9 mouse cellular contexts compared by ENCODE assay signal in genomic region chr7:45654424-45655047, GRCm38 (mm10). TPM values are rescaled to one million over a fixed set of nuclear protein-coding genes. Genes with fewer than 3 reads are reported as not detected.
DNase-seq lines count a peak whose midpoint lies in the region; ATAC-seq and TF ChIP-seq lines count a peak whose summit lies in the region.
"Had no signal": no experiment of that assay in that cellular context is flagged by ENCODE, and none has a peak within 500 bp of the region (broad histone marks: within the 10 kb centered on the region; RNA-seq: fewer than 3 reads in every experiment).

No protein-coding gene starts in this region.

- no peak for ATAC-seq in kidney, postnatal 0 days (replicated peaks; ENCODE audit: low FRiP score, low read depth)
- ATAC-seq in limb, embryonic 15.5 days (ENCODE audit: insufficient number of reproducible peaks, low FRiP score, low TSS enrichment, low read depth), result no peak
- ATAC-seq in stomach, embryonic 14.5 days (ENCODE audit: insufficient number of reproducible peaks, insufficient read depth, low FRiP score, low read depth), result peak; percentile 47; the same call in 1 of the 2 replicates

- H3K27me3 ChIP-seq in kidney, postnatal 0 days (ENCODE audit: insufficient read depth, low read length), result no peaks in the 10 kb centered on the region
- no peaks in the 10 kb centered on the region for H3K27me3 ChIP-seq in forebrain, embryonic 10.5 days (ENCODE audit: poor library complexity, severe bottlenecking)
- H3K27me3 ChIP-seq in limb, embryonic 15.5 days, result no peaks in the 10 kb centered on the region
- no peaks in the 10 kb centered on the region for H3K27me3 ChIP-seq in stomach, embryonic 14.5 days (ENCODE audit: control insufficient read depth, insufficient read depth, low read length)

- no peaks in the 10 kb centered on the region for H3K9me3 ChIP-seq in kidney, postnatal 0 days (replicated peaks; ENCODE audit: low read length)
- H3K9me3 ChIP-seq in forebrain, embryonic 10.5 days, result peaks cover 10% of the 10 kb centered on the region
- no peaks in the 10 kb centered on the region for H3K9me3 ChIP-seq in limb, embryonic 15.5 days
- peaks cover 5% of the 10 kb centered on the region; the same call in 1 of the 2 replicates for H3K9me3 ChIP-seq in stomach, embryonic 14.5 days (ENCODE audit: control insufficient read depth, low read depth, low read length)

- 42% methylated on average over 17 of the region's 17 CpGs for WGBS in kidney, postnatal 0 days
- WGBS in forebrain, embryonic 10.5 days, result 28% methylated on average over 17 of the region's 17 CpGs
- 34% methylated on average over 17 of the region's 17 CpGs for WGBS in limb, embryonic 15.5 days
- 32% methylated on average over 17 of the region's 17 CpGs for WGBS in stomach, embryonic 14.5 days

- no peak for TF ChIP-seq CTCF in kidney, postnatal 0 days (IDR thresholded peaks at IDR 0.05; ENCODE audit: low read depth)

- no peak overlapping the region for H3K27ac ChIP-seq in kidney, postnatal 0 days
- H3K27ac ChIP-seq in forebrain, embryonic 10.5 days, result peak overlapping the region; percentile 63
- peak overlapping the region; percentile 35 for H3K27ac ChIP-seq in limb, embryonic 15.5 days
- no peak overlapping the region for H3K27ac ChIP-seq in stomach, embryonic 14.5 days (ENCODE audit: low read length)

- no peak overlapping the region for H3K4me3 ChIP-seq in kidney, postnatal 0 days (replicated peaks; ENCODE audit: low read depth, low read length)
- H3K4me3 ChIP-seq in forebrain, embryonic 10.5 days, result peak overlapping the region; percentile 28
- no peak overlapping the region for H3K4me3 ChIP-seq in limb, embryonic 15.5 days
- H3K4me3 ChIP-seq in stomach, embryonic 14.5 days (ENCODE audit: low read depth, low read length), result no peak overlapping the region

- H3K4me2 ChIP-seq in kidney, postnatal 0 days (ENCODE audit: low read length), result peak overlapping the region; percentile 18; the same call in 1 of the 2 replicates
- peak overlapping the region; percentile 15; the same call in 1 of the 2 replicates for H3K4me2 ChIP-seq in limb, embryonic 15.5 days
- peak overlapping the region; percentile 22 for H3K4me2 ChIP-seq in stomach, embryonic 14.5 days (replicated peaks; ENCODE audit: low read depth, low read length)

- no peaks in the 10 kb centered on the region for H3K36me3 ChIP-seq in kidney, postnatal 0 days (ENCODE audit: insufficient read depth, low read length)
- H3K36me3 ChIP-seq in forebrain, embryonic 10.5 days (replicated peaks), result no peaks in the 10 kb centered on the region
- H3K36me3 ChIP-seq in limb, embryonic 15.5 days, result no peaks in the 10 kb centered on the region
- no peaks in the 10 kb centered on the region for H3K36me3 ChIP-seq in stomach, embryonic 14.5 days (ENCODE audit: control insufficient read depth, insufficient read depth, low read length)

- no peak for DNase-seq in kidney, postnatal 0 days (ENCODE audit: low spot score)
- DNase-seq in kidney, postnatal 25 days, result no peak
- DNase-seq in forebrain, embryonic 10.5 days (ENCODE audit: extremely low spot score, low spot score), result no peak
- no peak for DNase-seq in layer of hippocampus, adult 8-10 months (ENCODE audit: low spot score in 2 of 2)
- DNase-seq in frontal cortex, adult 2 months (ENCODE audit: extremely low spot score in 1 of 2, low spot score in 1 of 2), result no peak
- DNase-seq in ovary, postnatal 14 days (ENCODE audit: low spot score), result no peak

- H3K4me1 ChIP-seq in kidney, postnatal 0 days (replicated peaks; ENCODE audit: insufficient read depth, low read length), result no peaks in the 10 kb centered on the region
- peaks cover 20% of the 10 kb centered on the region for H3K4me1 ChIP-seq in forebrain, embryonic 10.5 days
- peaks cover 12% of the 10 kb centered on the region for H3K4me1 ChIP-seq in limb, embryonic 15.5 days
- H3K4me1 ChIP-seq in stomach, embryonic 14.5 days (ENCODE audit: control insufficient read depth, insufficient read depth, low read length), result no peaks in the 10 kb centered on the region

- no peak overlapping the region for H3K9ac ChIP-seq in kidney, postnatal 0 days (ENCODE audit: low read depth, low read length)
- H3K9ac ChIP-seq in limb, embryonic 15.5 days, result no peak overlapping the region
- H3K9ac ChIP-seq in stomach, embryonic 14.5 days (replicated peaks; ENCODE audit: low read depth, low read length), result no peak overlapping the region

RNA-seq across cellular contexts. Expression of gene Fut2, which starts 11.7 kb away (rescaled TPM):
- 0.38 TPM in 2 replicates for polyA plus RNA-seq in kidney, postnatal 0 days (2015; fragmentation: Nextera tagmentation; extraction: Ambion mirVana)
- 0.12 TPM in 2 replicates for polyA plus RNA-seq in forebrain, embryonic 10.5 days (2016; fragmentation: Nextera tagmentation; extraction: Ambion mirVana)
- 7.7 and 8.0 TPM in 2 replicates for polyA plus RNA-seq in limb, embryonic 15.5 days (2015; fragmentation: Nextera tagmentation; extraction: Ambion mirVana)
- 5.7 and 6.1 TPM in 2 replicates for polyA plus RNA-seq in stomach, embryonic 14.5 days (2014; fragmentation: Nextera tagmentation; extraction: Ambion mirVana)
- total RNA-seq in layer of hippocampus, adult 8-10 months (2022), result under 1 TPM in 3 of 4 experiments, not detected in 1; 0.20 to 0.27 (median 0.23) TPM
- 0.13 and 0.16 TPM in 2 replicates for polyA plus RNA-seq in frontal cortex, adult 2 months (2012; rRNA removed)

RNA-seq across cellular contexts. Expression of gene Mamstr, which starts 14.8 kb away (rescaled TPM):
- polyA plus RNA-seq in kidney, postnatal 0 days (2015; fragmentation: Nextera tagmentation; extraction: Ambion mirVana), result 3.9 and 4.8 TPM in 2 replicates
- polyA plus RNA-seq in forebrain, embryonic 10.5 days (2016; fragmentation: Nextera tagmentation; extraction: Ambion mirVana), result 1.7 and 3.1 TPM in 2 replicates
- 21.9 and 36.8 TPM in 2 replicates for polyA plus RNA-seq in limb, embryonic 15.5 days (2015; fragmentation: Nextera tagmentation; extraction: Ambion mirVana)
- polyA plus RNA-seq in stomach, embryonic 14.5 days (2014; fragmentation: Nextera tagmentation; extraction: Ambion mirVana), result 7.2 TPM in 2 replicates
- total RNA-seq in layer of hippocampus, adult 8-10 months (2022), result 1 to 10 TPM; 1.5 to 4.4 (median 2.4) TPM
- 5.9 and 6.6 TPM in 2 replicates for polyA plus RNA-seq in frontal cortex, adult 2 months (2012; rRNA removed)

RNA-seq across cellular contexts. Expression of gene Rasip1, which starts 27.2 kb away (rescaled TPM):
- 16.9 and 21.1 TPM in 2 replicates for polyA plus RNA-seq in kidney, postnatal 0 days (2015; fragmentation: Nextera tagmentation; extraction: Ambion mirVana)
- polyA plus RNA-seq in forebrain, embryonic 10.5 days (2016; fragmentation: Nextera tagmentation; extraction: Ambion mirVana), result 4.5 and 4.7 TPM in 2 replicates
- polyA plus RNA-seq in limb, embryonic 15.5 days (2015; fragmentation: Nextera tagmentation; extraction: Ambion mirVana), result 11.4 and 12.0 TPM in 2 replicates
- 6.2 and 7.8 TPM in 2 replicates for polyA plus RNA-seq in stomach, embryonic 14.5 days (2014; fragmentation: Nextera tagmentation; extraction: Ambion mirVana)
- 1 to 10 TPM; 5.8 to 7.5 (median 6.6) TPM for total RNA-seq in layer of hippocampus, adult 8-10 months (2022)
- polyA plus RNA-seq in frontal cortex, adult 2 months (2012; rRNA removed), result 7.2 and 7.3 TPM in 2 replicates

RNA-seq across cellular contexts. Expression of gene Ntn5, which starts 29.3 kb away (rescaled TPM):
- 0.18 and 0.23 TPM in 2 replicates for polyA plus RNA-seq in kidney, postnatal 0 days (2015; fragmentation: Nextera tagmentation; extraction: Ambion mirVana)
- 0.38 and 0.63 TPM in 2 replicates for polyA plus RNA-seq in forebrain, embryonic 10.5 days (2016; fragmentation: Nextera tagmentation; extraction: Ambion mirVana)
- polyA plus RNA-seq in limb, embryonic 15.5 days (2015; fragmentation: Nextera tagmentation; extraction: Ambion mirVana), result 0.50 and 2.6 TPM in 2 replicates
- 0.67 and 1.0 TPM in 2 replicates for polyA plus RNA-seq in stomach, embryonic 14.5 days (2014; fragmentation: Nextera tagmentation; extraction: Ambion mirVana)
- 10 to 100 TPM in 3 of 4 experiments, 1 to 10 TPM in 1; 9.1 to 13.5 (median 11.6) TPM for total RNA-seq in layer of hippocampus, adult 8-10 months (2022)
- polyA plus RNA-seq in frontal cortex, adult 2 months (2012; rRNA removed), result 1.7 and 4.7 TPM in 2 replicates
- total RNA-seq: granulocyte monocyte progenitor cell, adult 5-6 weeks had no signal

RNA-seq across cellular contexts. Expression of gene Izumo1, which starts 32.9 kb away (rescaled TPM):
- 0.17 and 0.29 TPM in 2 replicates for polyA plus RNA-seq in kidney, postnatal 0 days (2015; fragmentation: Nextera tagmentation; extraction: Ambion mirVana)
- 0.25 TPM in 1 of 2 replicates, not detected in the other for polyA plus RNA-seq in forebrain, embryonic 10.5 days (2016; fragmentation: Nextera tagmentation; extraction: Ambion mirVana)
- polyA plus RNA-seq in limb, embryonic 15.5 days (2015; fragmentation: Nextera tagmentation; extraction: Ambion mirVana), result 0.14 and 0.27 TPM in 2 replicates
- polyA plus RNA-seq in stomach, embryonic 14.5 days (2014; fragmentation: Nextera tagmentation; extraction: Ambion mirVana), result 0.23 and 0.62 TPM in 2 replicates
- under 1 TPM in 3 of 4 experiments, not detected in 1; 0.14 to 0.27 (median 0.22) TPM for total RNA-seq in layer of hippocampus, adult 8-10 months (2022)
- 0.08 and 0.10 TPM in 2 replicates for polyA plus RNA-seq in frontal cortex, adult 2 months (2012; rRNA removed)
- total RNA-seq: granulocyte monocyte progenitor cell, adult 5-6 weeks had no signal

Comparison
In these comparisons a context has a peak if more than half of its experiments do, and no peak if none do; other contexts are left out.
1. H3K27ac ChIP-seq: peak in forebrain, embryonic 10.5 days (single experiment) and limb, embryonic 15.5 days (single experiment); none in kidney, postnatal 0 days (single experiment) and stomach, embryonic 14.5 days (single experiment).
2. Peak in every context shown above with its lines, with median percentiles within 50 percentile points of each other: H3K4me2 ChIP-seq.